Mouse (Mus musculus): ENCODE measurements at regions not wholly inside any gene's neighbourhood (a gene's known extent, or its start where the extent isn't known, plus 50 kb on each side); places are given as distances from the start of the nearest gene placed in this dataset.

DNA sequence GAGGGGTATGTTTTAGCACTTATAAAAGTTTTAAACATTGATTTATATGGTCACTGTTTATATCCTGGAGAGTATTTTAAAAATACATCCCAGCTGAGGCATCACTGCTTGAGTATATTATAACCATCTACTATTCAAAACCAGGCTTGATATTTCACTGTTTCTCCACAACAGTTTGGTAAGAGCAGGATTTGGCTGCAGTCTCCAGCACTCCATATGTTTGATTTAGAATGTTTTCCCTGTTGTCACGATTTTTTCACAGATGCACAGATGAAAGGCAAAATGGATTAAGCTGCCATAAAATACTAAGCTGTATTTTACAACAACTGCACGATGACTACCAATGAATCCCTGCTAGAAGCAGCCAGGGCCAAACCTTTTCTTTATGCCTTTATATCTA is 166.6 kb downstream of the Cox7b2 start:
- peak; percentile 31 for DNase-seq

DNA sequence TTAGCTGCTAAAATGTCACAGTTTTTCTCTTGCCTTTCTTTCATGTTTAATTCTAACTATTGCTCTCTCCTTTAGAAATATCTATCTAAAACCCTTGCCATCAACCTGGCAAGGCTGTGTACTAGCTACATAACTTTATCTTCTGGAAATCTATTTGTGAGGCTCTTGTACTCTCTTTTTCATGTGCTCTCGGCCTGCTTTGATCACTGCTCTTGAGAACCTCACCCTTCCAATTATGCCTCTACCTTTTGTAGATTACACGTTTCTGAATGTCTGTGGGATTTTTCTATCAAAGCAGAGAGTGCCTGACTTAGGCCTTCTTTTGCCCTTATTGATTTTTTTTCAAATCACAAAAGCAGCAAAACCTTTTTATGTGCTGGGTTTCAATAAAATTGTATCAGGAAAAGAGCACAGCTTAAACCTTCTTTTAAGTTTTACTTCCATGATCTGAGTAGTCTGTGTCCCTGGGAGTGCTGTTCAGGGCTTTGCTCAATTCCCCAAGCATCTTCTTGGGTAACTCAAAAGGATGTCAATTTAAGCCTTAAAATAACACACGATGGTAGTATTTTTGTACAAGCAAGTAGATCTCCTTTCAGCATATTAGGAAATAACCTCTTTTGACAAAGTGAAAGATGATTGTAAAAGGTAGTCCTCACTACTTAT is 181.7 kb downstream of the Cox7b2 start:
- DNase-seq, result no peak

DNA sequence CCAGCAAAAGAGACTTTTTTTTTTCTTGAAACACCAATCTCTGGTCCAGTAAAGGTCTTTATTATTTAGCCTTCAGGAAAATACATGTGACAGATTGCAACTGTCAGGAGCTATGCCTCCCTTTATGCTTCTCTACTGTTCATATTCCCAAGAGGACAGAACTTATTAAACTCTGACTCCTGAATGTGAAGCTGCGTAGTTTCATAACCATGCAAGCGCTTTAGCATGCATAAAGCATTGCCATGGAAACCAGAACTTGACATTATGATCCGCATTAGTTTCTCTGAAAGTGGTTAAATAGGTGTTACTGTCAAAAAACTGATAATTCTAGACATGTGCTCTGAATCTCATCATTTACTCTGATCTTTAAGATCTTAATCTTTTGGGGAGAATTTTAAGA is 206.5 kb downstream of the Cox7b2 start:
- DNase-seq, result no peak

GRCm38 (mm10) chr5:71309414-71309813 is 213.8 kb upstream of the Gabra2 start:
- no peak for DNase-seq

DNA sequence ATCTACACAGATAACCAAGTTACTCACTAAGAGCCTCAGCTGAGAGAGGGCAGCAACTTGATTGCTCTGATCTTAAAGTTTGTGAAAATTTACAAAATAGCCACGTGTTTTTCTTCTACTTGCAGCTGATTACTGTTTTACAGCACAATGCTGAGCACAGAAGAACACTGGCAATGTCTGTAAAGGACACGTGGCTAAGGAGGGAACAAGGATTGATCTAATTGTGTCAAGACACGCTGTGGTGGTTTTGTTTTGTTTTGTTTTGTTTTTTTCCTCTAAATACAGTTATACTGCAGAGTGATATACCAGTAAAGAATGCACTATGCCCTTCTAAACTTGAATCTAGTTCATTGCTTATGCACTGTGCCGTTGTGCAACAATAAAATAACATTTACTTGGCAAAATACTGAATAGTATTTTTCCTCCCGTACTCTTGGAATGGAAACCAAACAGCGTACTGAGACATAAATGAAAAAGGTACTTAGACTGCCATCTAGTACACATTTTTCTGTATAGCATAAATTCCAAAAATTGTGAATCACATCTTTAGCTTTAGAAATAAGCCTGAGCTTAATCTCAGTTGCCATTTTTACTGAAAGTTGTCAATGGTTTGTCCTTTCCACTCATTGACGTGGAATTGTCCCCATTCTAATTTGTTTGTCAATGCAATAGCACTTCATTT is 166.7 kb upstream of the Gabra2 start:
- no peak for DNase-seq

DNA sequence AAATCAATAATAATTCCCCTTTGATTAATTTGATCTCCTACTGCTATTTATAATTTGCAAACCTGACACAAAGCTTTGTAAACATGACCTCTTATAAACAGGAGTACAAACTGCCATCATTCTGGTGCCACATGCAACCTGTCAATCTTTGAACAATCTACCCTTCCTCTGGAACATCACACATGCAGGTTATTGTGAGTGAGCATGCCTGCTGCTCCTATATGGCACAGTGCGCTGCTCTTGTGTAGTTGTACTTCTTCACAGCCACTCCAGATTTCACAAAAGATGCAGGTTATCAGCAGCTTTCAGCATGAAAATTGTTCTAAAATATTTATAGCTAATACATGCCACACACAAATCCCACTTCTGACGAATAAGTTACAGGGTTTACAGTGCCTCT is 153.6 kb upstream of the Gabra2 start:
- DNase-seq, result no peak

GRCm38 (mm10) chr5:71248318-71249135 is 152.9 kb upstream of the Gabra2 start:
- no peak for DNase-seq

DNA sequence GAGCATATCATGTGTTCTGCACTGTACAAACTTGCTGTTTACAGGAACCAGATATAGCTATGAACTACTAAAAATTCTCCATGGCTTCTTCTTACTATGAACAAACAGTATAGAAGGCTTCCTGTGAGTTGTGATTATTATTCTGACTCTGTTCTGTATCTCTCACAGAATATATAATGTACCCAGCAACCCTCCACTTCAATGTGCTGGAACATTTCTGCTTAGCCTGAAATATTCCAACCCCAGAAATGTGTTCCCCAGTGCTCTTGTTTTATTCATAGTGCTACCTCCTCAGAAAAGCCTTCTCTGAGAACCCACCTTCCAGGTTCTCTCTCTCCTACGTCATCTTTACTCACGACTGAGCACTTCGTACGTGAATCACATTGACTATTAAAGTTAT is 132.0 kb upstream of the Gabra2 start:
- DNase-seq, result no peak

DNA sequence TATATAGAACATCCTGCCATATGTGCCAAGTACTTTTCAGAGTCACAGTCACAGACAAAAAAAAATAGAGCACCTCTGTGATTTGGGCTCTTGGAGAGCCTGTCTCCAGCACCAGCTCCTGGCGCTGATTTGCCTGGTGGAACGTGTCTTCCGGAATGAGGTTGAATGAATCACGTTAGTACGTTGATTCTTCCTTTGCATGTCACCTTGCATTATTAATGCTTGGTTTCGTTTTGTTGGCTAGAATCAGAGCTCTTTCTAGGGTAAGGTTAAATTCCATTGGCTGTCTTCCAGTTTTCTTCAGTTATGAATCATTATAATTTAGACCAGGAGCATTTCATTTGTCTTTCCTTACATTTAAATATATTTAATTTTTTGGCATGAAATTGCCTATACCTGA is 105.2 kb upstream of the Gabra2 start:
- no peak for DNase-seq

DNA sequence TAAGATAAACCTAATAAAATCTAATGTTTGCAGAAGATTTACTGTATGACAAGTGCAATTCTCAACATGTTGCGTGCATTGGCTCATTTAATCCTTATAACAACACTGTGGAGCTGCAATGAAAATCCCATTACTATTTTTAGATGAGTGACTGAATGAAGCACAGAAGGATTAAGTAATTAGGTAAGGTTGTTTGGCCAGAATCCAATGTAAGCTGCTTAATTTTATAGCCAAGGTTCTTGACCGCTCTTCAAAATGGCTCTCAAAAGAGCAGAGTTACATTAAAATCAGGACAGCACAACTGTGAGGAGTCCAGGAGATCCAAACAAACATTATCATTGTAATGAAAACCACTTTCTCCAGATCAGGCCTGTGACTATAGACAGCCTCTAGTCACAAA is 81.7 kb upstream of the Gabra2 start:
- no peak for DNase-seq

DNA sequence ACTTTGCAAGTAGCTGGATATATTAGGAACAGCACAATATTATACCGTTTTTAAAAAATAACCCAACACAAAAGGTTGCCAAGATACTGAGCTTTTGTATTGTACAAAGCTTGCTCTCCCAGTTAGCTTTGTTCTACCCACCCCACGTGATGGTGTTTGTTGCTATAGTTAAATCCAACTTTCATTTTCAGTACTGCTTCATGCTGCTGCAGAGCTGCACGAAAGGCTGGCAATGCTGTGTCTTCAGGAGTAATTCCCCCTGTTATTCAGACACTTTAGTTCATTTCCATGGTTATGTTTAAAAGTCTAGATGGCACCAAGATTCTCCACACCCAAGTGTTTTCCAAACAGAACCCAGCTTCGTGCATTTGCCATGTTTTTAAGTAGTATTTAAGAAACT is 74.7 kb upstream of the Gabra2 start:
- peak; percentile 5 for DNase-seq
